Mouse (Mus musculus): ENCODE measurements around the gene Rsph9. TPM values are rescaled to one million over a fixed set of nuclear protein-coding genes. Genes with fewer than 3 reads are reported as not detected.

The Rsph9 gene
- polyA plus RNA-seq, 1 experiment from 2014 or later: 1.1 TPM

- Histone ChIP-seq H3K27ac (ENCODE audit: low read length) (no peak overlapping the region), H3K27me3 (ENCODE audit: control insufficient read depth, insufficient read depth, low read depth, low read length) (no peaks in the 10 kb centered on the region), H3K9me3 (replicated peaks; ENCODE audit: control insufficient read depth, low read length) (no peaks in the 10 kb centered on the region), H3K9ac (ENCODE audit: low read depth, low read length) (no peak overlapping the region), H3K4me1 (ENCODE audit: control insufficient read depth, low read depth, low read length) (no peaks in the 10 kb centered on the region), H3K4me3 (ENCODE audit: low read depth, low read length) (no peak overlapping the region), H3K36me3 (ENCODE audit: control insufficient read depth, insufficient read depth) (0 out of 2 replicates have a peak, but pooled peaks cover 2% of the 10 kb centered on the region), H3K4me2 (ENCODE audit: low read depth, low read length) (no peak overlapping the region)
- 83% methylated on average over 13 of the region's 13 CpGs for WGBS (ENCODE audit: insufficient replicate concordance)
- no peak for ATAC-seq (ENCODE audit: low read depth)
These were observed 26.2 kb downstream of the Rsph9 start for GRCm38 (mm10) chr17:46117623-46118422.

GRCm38 (mm10) chr17:46116881-46117280 is 27.1 kb downstream of the Rsph9 start:
- ATAC-seq (ENCODE audit: low read depth): no peak

GRCm38 (mm10) chr17:46116138-46116537 is 27.9 kb downstream of the Rsph9 start:
- H3K36me3 ChIP-seq (ENCODE audit: control insufficient read depth, insufficient read depth): no peaks in the 10 kb centered on the region
- no peak overlapping the region for H3K9ac ChIP-seq (ENCODE audit: low read depth, low read length)
- no peak overlapping the region for H3K4me2 ChIP-seq (ENCODE audit: low read depth, low read length)
- H3K27me3 ChIP-seq (ENCODE audit: control insufficient read depth, insufficient read depth, low read depth, low read length): no peaks in the 10 kb centered on the region
- WGBS (ENCODE audit: insufficient replicate concordance): 80% methylated on average over 11 of the region's 11 CpGs
- H3K9me3 ChIP-seq (replicated peaks; ENCODE audit: control insufficient read depth, low read length): no peaks in the 10 kb centered on the region
- no peak for ATAC-seq (ENCODE audit: low read depth)
- no peak overlapping the region for H3K27ac ChIP-seq (ENCODE audit: low read length)
- H3K4me1 ChIP-seq (ENCODE audit: control insufficient read depth, low read depth, low read length): peaks cover 8% of the 10 kb centered on the region
- no peak overlapping the region for H3K4me3 ChIP-seq (ENCODE audit: low read depth, low read length)

More at GRCm38 (mm10) chr17:46116881-46117280, 27.1 kb downstream of the Rsph9 start:
- H3K4me1 ChIP-seq (ENCODE audit: control insufficient read depth, low read depth, low read length): peaks cover 2% of the 10 kb centered on the region
- no peak overlapping the region for H3K27ac ChIP-seq (ENCODE audit: low read length)
- H3K36me3 ChIP-seq (ENCODE audit: control insufficient read depth, insufficient read depth): no peaks in the 10 kb centered on the region
- WGBS (ENCODE audit: insufficient replicate concordance): 71% methylated on average over 3 of the region's 3 CpGs
- no peaks in the 10 kb centered on the region for H3K27me3 ChIP-seq (ENCODE audit: control insufficient read depth, insufficient read depth, low read depth, low read length)
- no peak overlapping the region for H3K4me2 ChIP-seq (ENCODE audit: low read depth, low read length)
- no peak overlapping the region for H3K4me3 ChIP-seq (ENCODE audit: low read depth, low read length)
- H3K9ac ChIP-seq (ENCODE audit: low read depth, low read length): no peak overlapping the region
- H3K9me3 ChIP-seq (replicated peaks; ENCODE audit: control insufficient read depth, low read length): no peaks in the 10 kb centered on the region

- H3K27ac ChIP-seq (ENCODE audit: low read length): no peak overlapping the region
- no peaks in the 10 kb centered on the region for H3K27me3 ChIP-seq (ENCODE audit: control insufficient read depth, insufficient read depth, low read depth, low read length)
- H3K4me2 ChIP-seq (ENCODE audit: low read depth, low read length): no peak overlapping the region
- H3K9me3 ChIP-seq (replicated peaks; ENCODE audit: control insufficient read depth, low read length): no peaks in the 10 kb centered on the region
- no peak overlapping the region for H3K9ac ChIP-seq (ENCODE audit: low read depth, low read length)
- ATAC-seq (ENCODE audit: low read depth): no peak
- no peaks in the 10 kb centered on the region for H3K36me3 ChIP-seq (ENCODE audit: control insufficient read depth, insufficient read depth)
- WGBS (ENCODE audit: insufficient replicate concordance): 46% methylated on average over 2 of the region's 2 CpGs
- H3K4me1 ChIP-seq (ENCODE audit: control insufficient read depth, low read depth, low read length): peaks cover 8% of the 10 kb centered on the region
- H3K4me3 ChIP-seq (ENCODE audit: low read depth, low read length): no peak overlapping the region
These were observed 28.5 kb downstream of the Rsph9 start for GRCm38 (mm10) chr17:46115489-46115888.

- H3K4me1 ChIP-seq (ENCODE audit: control insufficient read depth, low read depth, low read length): peaks cover 8% of the 10 kb centered on the region
- peak within 1 kb of the TSS; percentile 90 for H3K4me2 ChIP-seq (ENCODE audit: low read depth, low read length)
- H3K27ac ChIP-seq (ENCODE audit: low read length): peak within 1 kb of the TSS; percentile 42; the same call in 1 of the 2 replicates
- H3K27me3 ChIP-seq (ENCODE audit: control insufficient read depth, insufficient read depth, low read depth, low read length): peaks cover 2% of the 10 kb centered on the region; the same call in 1 of the 2 replicates
- peak within 1 kb of the TSS; percentile 88 for H3K4me3 ChIP-seq (ENCODE audit: low read depth, low read length)
- H3K36me3 ChIP-seq (ENCODE audit: control insufficient read depth, insufficient read depth): no peaks in the 10 kb centered on the region
- peak; percentile 86 for ATAC-seq (ENCODE audit: low read depth)
- peak within 1 kb of the TSS; percentile 83 for H3K9ac ChIP-seq (ENCODE audit: low read depth, low read length)
- WGBS (ENCODE audit: insufficient replicate concordance): 4% methylated on average over 38 of the region's 38 CpGs
- H3K9me3 ChIP-seq (replicated peaks; ENCODE audit: control insufficient read depth, low read length): no peaks in the 10 kb centered on the region
These were observed 33.4 kb downstream of the Rsph9 start, which contains the start of gene Mrps18a for GRCm38 (mm10) chr17:46110402-46111289. TSS of gene Mrps18a (plus strand) at chr17:46110986.

- no peak for ATAC-seq (ENCODE audit: low read depth)
- H3K9ac ChIP-seq (ENCODE audit: low read depth, low read length): no peak overlapping the region
- no peaks in the 10 kb centered on the region for H3K9me3 ChIP-seq (replicated peaks; ENCODE audit: control insufficient read depth, low read length)
- H3K27me3 ChIP-seq (ENCODE audit: control insufficient read depth, insufficient read depth, low read depth, low read length): peaks cover 2% of the 10 kb centered on the region; the same call in 1 of the 2 replicates
- no peak overlapping the region for H3K4me2 ChIP-seq (ENCODE audit: low read depth, low read length)
- H3K27ac ChIP-seq (ENCODE audit: low read length): no peak overlapping the region
- no peaks in the 10 kb centered on the region for H3K36me3 ChIP-seq (ENCODE audit: control insufficient read depth, insufficient read depth)
- H3K4me3 ChIP-seq (ENCODE audit: low read depth, low read length): no peak overlapping the region
- 57% methylated on average over 4 of the region's 4 CpGs for WGBS (ENCODE audit: insufficient replicate concordance)
- peaks cover 8% of the 10 kb centered on the region for H3K4me1 ChIP-seq (ENCODE audit: control insufficient read depth, low read depth, low read length)
These were observed 35.7 kb downstream of the Rsph9 start for GRCm38 (mm10) chr17:46108286-46108685.

GRCm38 (mm10) chr17:46104487-46104886 is 39.5 kb downstream of the Rsph9 start:
- WGBS (ENCODE audit: insufficient replicate concordance): 31% methylated on average over 12 of the region's 12 CpGs

GRCm38 (mm10) chr17:46102608-46103159 is 41.3 kb downstream of the Rsph9 start:
- no peak for ATAC-seq (ENCODE audit: low read depth)
- no peak overlapping the region for H3K9ac ChIP-seq (ENCODE audit: low read depth, low read length)
- H3K36me3 ChIP-seq (ENCODE audit: control insufficient read depth, insufficient read depth): no peaks in the 10 kb centered on the region
- H3K27me3 ChIP-seq (ENCODE audit: control insufficient read depth, insufficient read depth, low read depth, low read length): no peaks in the 10 kb centered on the region; the same call in 1 of the 2 replicates
- no peak overlapping the region for H3K4me2 ChIP-seq (ENCODE audit: low read depth, low read length)
- H3K4me3 ChIP-seq (ENCODE audit: low read depth, low read length): no peak overlapping the region
- no peaks in the 10 kb centered on the region for H3K9me3 ChIP-seq (replicated peaks; ENCODE audit: control insufficient read depth, low read length)
- H3K4me1 ChIP-seq (ENCODE audit: control insufficient read depth, low read depth, low read length): no peaks in the 10 kb centered on the region
- 73% methylated on average over 8 of the region's 8 CpGs for WGBS (ENCODE audit: insufficient replicate concordance)
- H3K27ac ChIP-seq (ENCODE audit: low read length): no peak overlapping the region

More at GRCm38 (mm10) chr17:46104487-46104886, 39.5 kb downstream of the Rsph9 start:
- ATAC-seq (ENCODE audit: low read depth): no peak
- Histone ChIP-seq H3K36me3 (ENCODE audit: control insufficient read depth, insufficient read depth) (no peaks in the 10 kb centered on the region), H3K27me3 (ENCODE audit: control insufficient read depth, insufficient read depth, low read depth, low read length) (peaks cover 2% of the 10 kb centered on the region; the same call in 1 of the 2 replicates), H3K4me2 (ENCODE audit: low read depth, low read length) (no peak overlapping the region), H3K27ac (ENCODE audit: low read length) (no peak overlapping the region), H3K9ac (ENCODE audit: low read depth, low read length) (no peak overlapping the region), H3K4me3 (ENCODE audit: low read depth, low read length) (no peak overlapping the region), H3K9me3 (replicated peaks; ENCODE audit: control insufficient read depth, low read length) (no peaks in the 10 kb centered on the region), H3K4me1 (ENCODE audit: control insufficient read depth, low read depth, low read length) (no peaks in the 10 kb centered on the region)
